Mouse (Mus musculus) midbrain, embryonic 14.5 days (tissue): Measurements from ENCODE around the gene Nrf1. TPM values are rescaled to one million over a fixed set of nuclear protein-coding genes. Genes with fewer than 3 reads are reported as not detected.

Experiments used
- ATAC-seq: fragments of 200-750 bp; cut with Nextera tagmentation; 2 replicates; pipeline ENCODE4 v1.8.0; 2017; ENCODE audit warnings: moderate number of reproducible peaks, moderate library complexity; ENCODE audit not compliant: low FRiP score, low TSS enrichment
- DNase-seq: peaks from one replicate; pipeline ENCODE4 v3.0.0-alpha.2; 2015
- H3K27ac ChIP-seq: fragments of 300-500 bp; sonication (generic); replicated peaks from 2 replicates; pipeline ENCODE4 v1.5.1; 2014; ENCODE audit warnings: mild to moderate bottlenecking, low read depth, low read length, moderate library complexity
- H3K27me3 ChIP-seq: fragments of 300-500 bp; sonication (generic); 2 replicates; pipeline ENCODE4 v1.6.1; 2014; ENCODE audit warnings: low read length, control low read depth, mixed read lengths; ENCODE audit not compliant: control insufficient read depth, insufficient read depth
- H3K36me3 ChIP-seq: fragments of 300-500 bp; sonication (generic); 2 replicates; pipeline ENCODE4 v1.6.1; 2014; ENCODE audit warnings: low read length, control low read depth; ENCODE audit not compliant: control insufficient read depth, insufficient read depth
- H3K4me1 ChIP-seq: fragments of 300-500 bp; sonication (generic); 2 replicates; pipeline ENCODE4 v1.6.1; 2014; ENCODE audit warnings: mild to moderate bottlenecking, antibody characterized with exemption, low read length, control low read depth; ENCODE audit not compliant: control insufficient read depth, insufficient read depth
- H3K4me2 ChIP-seq: fragments of 300-500 bp; sonication (generic); 2 replicates; pipeline ENCODE4 v1.6.1; 2014; ENCODE audit warnings: mild to moderate bottlenecking, low read length, moderate library complexity
- H3K4me3 ChIP-seq: fragments of 300-500 bp; sonication (generic); replicated peaks from 2 replicates; pipeline ENCODE4 v1.5.1; 2014; ENCODE audit warnings: low read depth, low read length
- H3K9ac ChIP-seq: fragments of 300-500 bp; sonication (generic); replicated peaks from 2 replicates; pipeline ENCODE4 v1.6.1; 2014; ENCODE audit warnings: mild to moderate bottlenecking, low read length, moderate library complexity
- H3K9me3 ChIP-seq: fragments of 300-500 bp; sonication (generic); 2 replicates; pipeline ENCODE4 v1.6.1; 2016; ENCODE audit warnings: low read length, control low read depth, mixed read lengths; ENCODE audit not compliant: control insufficient read depth
- WGBS: fragments of 180-500 bp; shearing (Covaris S2); extraction: QIAGEN DNeasy Blood & Tissue Kit; methylation state at CpG from one replicate; pipeline ENCODE4 v1.1.7; 2014; 5-methylcytosine and 5-hydroxymethylcytosine counted together
- polyA plus RNA-seq: library from polyadenylated mRNA; unstranded; fragments of >200 nt; fragmentation: Nextera tagmentation; extraction: Ambion mirVana; gene quantifications from 2 replicates; pipeline ENCODE4 v1.2.1, GENCODE M21; 2014

The Nrf1 gene
- polyA plus RNA-seq, 1 experiment from 2014 or later = 42.8 TPM

GRCm38 (mm10) chr6:30160408-30160807 is 112.6 kb downstream of the Nrf1 start:
- Histone ChIP-seq H3K27me3 (no peaks in the 10 kb centered on the region), H3K36me3 (no peaks in the 10 kb centered on the region), H3K9me3 (no peaks in the 10 kb centered on the region), H3K4me1 (no peaks in the 10 kb centered on the region), H3K9ac (no peak overlapping the region), H3K4me3 (no peak overlapping the region), H3K4me2 (no peak overlapping the region), H3K27ac (no peak overlapping the region)
- DNase-seq = no peak
- 75% methylated on average over 4 of the region's 4 CpGs for WGBS
- ATAC-seq = no peak

GRCm38 (mm10) chr6:30161618-30162017 is 113.8 kb downstream of the Nrf1 start:
- Histone ChIP-seq H3K4me3 (no peak overlapping the region), H3K27me3 (no peaks in the 10 kb centered on the region), H3K27ac (no peak overlapping the region), H3K9me3 (no peaks in the 10 kb centered on the region), H3K4me2 (no peak overlapping the region), H3K4me1 (no peaks in the 10 kb centered on the region), H3K36me3 (no peaks in the 10 kb centered on the region), H3K9ac (no peak overlapping the region)
- WGBS = 80% methylated on average over 2 of the region's 2 CpGs
- ATAC-seq = no peak
- DNase-seq = no peak

- Histone ChIP-seq H3K9me3 (no peaks in the 10 kb centered on the region), H3K36me3 (no peaks in the 10 kb centered on the region), H3K4me1 (peaks cover 5% of the 10 kb centered on the region; the same call in 1 of the 2 replicates), H3K9ac (no peak overlapping the region), H3K4me3 (no peak overlapping the region), H3K27me3 (no peaks in the 10 kb centered on the region), H3K4me2 (no peak overlapping the region), H3K27ac (no peak overlapping the region)
- ATAC-seq = no peak
- no peak for DNase-seq
- 53% methylated on average over 7 of the region's 7 CpGs for WGBS
Measured at GRCm38 (mm10) chr6:30162091-30162490, 114.3 kb downstream of the Nrf1 start.

GRCm38 (mm10) chr6:30166349-30166748 is 118.6 kb downstream of the Nrf1 start:
- no peaks in the 10 kb centered on the region for H3K36me3 ChIP-seq
- ATAC-seq = no peak

GRCm38 (mm10) chr6:30167192-30167591 is 119.4 kb downstream of the Nrf1 start:
- 7% methylated on average over 11 of the region's 11 CpGs for WGBS
- no peak overlapping the region for H3K4me3 ChIP-seq
- DNase-seq = peak; percentile 67
- no peak overlapping the region for H3K4me2 ChIP-seq
- no peak for ATAC-seq
- H3K4me1 ChIP-seq = peaks cover 8% of the 10 kb centered on the region; the same call in 1 of the 2 replicates
- H3K9me3 ChIP-seq = no peaks in the 10 kb centered on the region
- H3K27me3 ChIP-seq = peaks cover 26% of the 10 kb centered on the region
- H3K9ac ChIP-seq = no peak overlapping the region
- no peak overlapping the region for H3K27ac ChIP-seq
- no peaks in the 10 kb centered on the region for H3K36me3 ChIP-seq

More at GRCm38 (mm10) chr6:30166349-30166748, 118.6 kb downstream of the Nrf1 start:
- WGBS = 43% methylated on average over 3 of the region's 3 CpGs
- Histone ChIP-seq H3K27me3 (peaks cover 17% of the 10 kb centered on the region), H3K9me3 (no peaks in the 10 kb centered on the region), H3K4me1 (peaks cover 8% of the 10 kb centered on the region; the same call in 1 of the 2 replicates), H3K9ac (no peak overlapping the region), H3K27ac (no peak overlapping the region), H3K4me3 (no peak overlapping the region), H3K4me2 (no peak overlapping the region)
- DNase-seq = no peak

GRCm38 (mm10) chr6:30168275-30168674 is 120.5 kb downstream of the Nrf1 start:
- H3K4me3 ChIP-seq = no peak overlapping the region
- WGBS = 95% methylated on average over 3 of the region's 3 CpGs
- H3K36me3 ChIP-seq = no peaks in the 10 kb centered on the region
- H3K27ac ChIP-seq = no peak overlapping the region
- H3K9ac ChIP-seq = no peak overlapping the region
- H3K9me3 ChIP-seq = no peaks in the 10 kb centered on the region
- H3K27me3 ChIP-seq = peaks cover 37% of the 10 kb centered on the region
- no peak for DNase-seq
- peaks cover 8% of the 10 kb centered on the region; the same call in 1 of the 2 replicates for H3K4me1 ChIP-seq
- H3K4me2 ChIP-seq = no peak overlapping the region
- ATAC-seq = no peak

GRCm38 (mm10) chr6:30169148-30169547 is 121.4 kb downstream of the Nrf1 start:
- H3K27me3 ChIP-seq = peaks cover 45% of the 10 kb centered on the region
- DNase-seq (no peak), ATAC-seq (no peak)
- no peaks in the 10 kb centered on the region for H3K9me3 ChIP-seq
- H3K4me2 ChIP-seq = no peak overlapping the region
- no peak overlapping the region for H3K27ac ChIP-seq
- WGBS = 76% methylated on average over 12 of the region's 12 CpGs
- H3K36me3 ChIP-seq = no peaks in the 10 kb centered on the region
- H3K4me1 ChIP-seq = peaks cover 16% of the 10 kb centered on the region; the same call in 1 of the 2 replicates
- H3K4me3 ChIP-seq = no peak overlapping the region
- no peak overlapping the region for H3K9ac ChIP-seq

- peaks cover 26% of the 10 kb centered on the region; the same call in 1 of the 2 replicates for H3K4me1 ChIP-seq
- no peak overlapping the region for H3K9ac ChIP-seq
- H3K9me3 ChIP-seq = no peaks in the 10 kb centered on the region
- peak; percentile 9 for DNase-seq
- no peak overlapping the region for H3K4me2 ChIP-seq
- WGBS = 34% methylated on average over 8 of the region's 8 CpGs
- ATAC-seq = no peak
- H3K36me3 ChIP-seq = no peaks in the 10 kb centered on the region
- H3K27me3 ChIP-seq = peaks cover 66% of the 10 kb centered on the region
- H3K27ac ChIP-seq = no peak overlapping the region
- H3K4me3 ChIP-seq = no peak overlapping the region
Measured at GRCm38 (mm10) chr6:30171226-30171625, 123.4 kb downstream of the Nrf1 start.

- Histone ChIP-seq H3K4me1 (peaks cover 23% of the 10 kb centered on the region; the same call in 1 of the 2 replicates), H3K9ac (no peak overlapping the region), H3K36me3 (no peaks in the 10 kb centered on the region), H3K4me2 (no peak overlapping the region), H3K27ac (no peak overlapping the region), H3K4me3 (no peak overlapping the region), H3K9me3 (no peaks in the 10 kb centered on the region), H3K27me3 (peaks cover 73% of the 10 kb centered on the region)
- ATAC-seq (no peak), DNase-seq (peak; percentile 39)
- 23% methylated on average over 10 of the region's 10 CpGs for WGBS
Measured at GRCm38 (mm10) chr6:30171967-30172366, 124.2 kb downstream of the Nrf1 start.
